Mouse (Mus musculus) kidney, postnatal 0 days (tissue): ENCODE measurements around the gene Aldh6a1. TPM values are rescaled to one million over a fixed set of nuclear protein-coding genes. Genes with fewer than 3 reads are reported as not detected.
A peak's percentile ranks its signal among the peaks of the same experiment; 100 is the strongest.

ENCODE experiments used
- ATAC-seq: fragments of 200-750 bp; cut with Nextera tagmentation; replicated peaks from 2 replicates; pipeline ENCODE4 v1.8.0; 2017; ENCODE audit warnings: low read depth, moderate number of reproducible peaks, moderate TSS enrichment, moderate library complexity; ENCODE audit not compliant: low FRiP score
- DNase-seq: peaks from one replicate; pipeline ENCODE4 v3.0.0-alpha.2; 2016; ENCODE audit warnings: low spot score
- H3K27ac ChIP-seq: fragments of 300-500 bp; sonication (generic); 2 replicates; pipeline ENCODE4 v1.5.1; 2014; ENCODE audit warnings: mild to moderate bottlenecking
- H3K27me3 ChIP-seq: fragments of 300-500 bp; sonication (generic); 2 replicates; pipeline ENCODE4 v1.6.1; 2014; ENCODE audit warnings: low read length, mixed read lengths; ENCODE audit not compliant: insufficient read depth
- H3K36me3 ChIP-seq: fragments of 300-500 bp; sonication (generic); 2 replicates; pipeline ENCODE4 v1.6.1; 2014; ENCODE audit warnings: low read length, mixed read lengths; ENCODE audit not compliant: insufficient read depth
- H3K4me1 ChIP-seq: fragments of 300-500 bp; sonication (generic); replicated peaks from 2 replicates; pipeline ENCODE4 v1.6.1; 2014; ENCODE audit warnings: antibody characterized with exemption, low read length, mixed read lengths; ENCODE audit not compliant: insufficient read depth
- H3K4me2 ChIP-seq: fragments of 300-500 bp; sonication (generic); 2 replicates; pipeline ENCODE4 v1.6.1; 2014; ENCODE audit warnings: mild to moderate bottlenecking, low read length, moderate library complexity, mixed read lengths
- H3K4me3 ChIP-seq: fragments of 300-500 bp; sonication (generic); replicated peaks from 2 replicates; pipeline ENCODE4 v1.5.1; 2014; ENCODE audit warnings: low read depth, low read length
- H3K9ac ChIP-seq: fragments of 300-500 bp; sonication (generic); 2 replicates; pipeline ENCODE4 v1.6.1; 2014; ENCODE audit warnings: low read depth, low read length
- H3K9me3 ChIP-seq: fragments of 300-500 bp; sonication (generic); replicated peaks from 2 replicates; pipeline ENCODE4 v1.6.1; 2016; ENCODE audit warnings: low read length, inconsistent platforms, mixed read lengths
- CTCF ChIP-seq: IDR thresholded peaks from 2 replicates; pipeline ENCODE4 v1.5.1; 2016; ENCODE audit warnings: antibody characterized with exemption, low read depth, mild to moderate bottlenecking, moderate library complexity
- WGBS: fragments of 180-500 bp; shearing (Covaris S2); extraction: QIAGEN DNeasy Blood & Tissue Kit; methylation state at CpG from one replicate; pipeline ENCODE4 v1.1.7; 2014; 5-methylcytosine and 5-hydroxymethylcytosine counted together
- polyA plus RNA-seq: library from polyadenylated mRNA; unstranded; fragments of >200 nt; fragmentation: Nextera tagmentation; extraction: Ambion mirVana; gene quantifications from 2 replicates; pipeline ENCODE4 v1.2.1, GENCODE M21; 2015

The Aldh6a1 gene
- polyA plus RNA-seq = 122 and 128 TPM in 2 replicates

DNA sequence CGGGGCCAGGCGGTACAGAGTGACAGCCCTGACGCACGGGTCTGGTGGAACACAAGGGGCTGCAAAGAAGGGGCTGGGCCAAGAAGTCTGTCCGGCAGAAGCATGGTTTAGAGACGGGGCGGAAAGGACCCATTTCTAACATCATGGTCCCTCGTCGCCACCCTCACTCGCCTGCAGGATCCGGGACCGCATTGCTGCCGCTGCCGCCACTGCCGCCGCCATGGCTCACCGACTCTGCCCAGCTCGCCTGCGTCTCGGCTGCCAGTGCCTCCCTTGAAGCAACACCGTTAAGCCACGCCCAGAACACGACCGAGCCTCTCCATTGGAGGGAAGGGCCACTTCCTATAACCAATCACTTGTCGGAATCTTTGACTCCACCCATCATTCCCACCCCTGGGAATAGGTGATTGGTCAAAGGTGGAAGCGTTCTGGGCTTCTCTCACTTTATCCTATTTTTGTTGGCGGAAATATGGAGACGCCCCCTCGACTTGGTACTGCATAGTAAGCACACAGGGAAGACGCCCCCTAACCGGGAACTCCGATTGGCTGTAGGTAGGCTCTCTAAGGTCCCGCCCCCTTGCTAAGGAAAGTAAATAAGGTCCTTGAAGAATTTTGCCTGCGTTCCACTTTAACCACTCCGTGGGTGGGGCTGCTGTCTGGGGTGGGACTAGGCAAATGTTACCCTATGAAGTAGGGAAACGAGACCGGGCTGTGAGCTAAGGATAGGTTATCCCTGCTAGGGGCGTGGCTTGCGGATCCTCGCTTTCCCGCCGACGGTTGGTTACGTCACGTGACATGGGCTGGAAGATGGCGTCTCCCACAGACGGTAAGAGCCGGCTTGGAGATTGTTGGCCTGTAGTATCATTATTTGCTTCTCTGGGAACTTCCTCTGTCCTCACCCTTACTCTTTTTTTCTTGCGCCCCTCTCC lies at the start of gene Aldh6a1, which contains the start of gene Lin52:
Aldh6a1 (minus strand) TSS at position 287 of the 929 bp plus-strand sequence.
Lin52 (plus strand) TSS at position 705 of the 929 bp plus-strand sequence.
- peak within 1 kb of the TSS; percentile 87 for H3K4me2 ChIP-seq
- ATAC-seq (peak; percentile 99), DNase-seq (peak; percentile 100)
- no peaks in the 10 kb centered on the region for H3K36me3 ChIP-seq
- H3K9me3 ChIP-seq = no peaks in the 10 kb centered on the region
- H3K27me3 ChIP-seq = no peaks in the 10 kb centered on the region
- peak within 1 kb of the TSS; percentile 96 for H3K27ac ChIP-seq
- H3K4me3 ChIP-seq = peak within 1 kb of the TSS; percentile 76
- no peak for TF ChIP-seq CTCF
- WGBS = under 1% methylated on average over 49 of the region's 49 CpGs
- 0 out of 2 replicates have a peak, but pooled peaks cover 3% of the 10 kb centered on the region for H3K4me1 ChIP-seq
- peak within 1 kb of the TSS; percentile 81 for H3K9ac ChIP-seq

DNA sequence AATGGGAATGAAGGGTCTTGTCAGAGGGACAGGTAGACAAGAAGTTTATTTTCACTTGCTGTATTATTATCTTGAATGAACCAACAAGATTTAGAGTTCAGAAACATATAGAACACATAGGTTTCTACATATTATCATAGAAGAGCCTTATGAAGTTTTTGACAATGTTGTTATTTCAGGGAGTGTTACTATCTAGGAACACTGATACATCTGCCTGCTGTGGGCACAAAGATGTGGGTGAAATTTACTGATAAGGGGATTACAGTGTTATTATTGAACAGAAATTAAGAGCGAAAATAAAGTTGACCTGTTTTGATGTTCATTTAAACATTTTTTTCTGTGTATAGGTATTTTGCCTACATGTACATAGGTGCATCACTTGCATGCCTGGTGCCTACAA lies 46.0 kb upstream of the Aldh6a1 start:
- Histone ChIP-seq H3K9me3 (no peaks in the 10 kb centered on the region), H3K4me3 (no peak overlapping the region), H3K36me3 (0 out of 2 replicates have a peak, but pooled peaks cover 3% of the 10 kb centered on the region), H3K4me1 (no peaks in the 10 kb centered on the region), H3K9ac (no peak overlapping the region), H3K27me3 (no peaks in the 10 kb centered on the region), H3K27ac (no peak overlapping the region), H3K4me2 (no peak overlapping the region)
- DNase-seq (no peak), ATAC-seq (no peak)
- 94% methylated on average over 1 of the region's 1 CpGs for WGBS
- no peak for TF ChIP-seq CTCF

DNA sequence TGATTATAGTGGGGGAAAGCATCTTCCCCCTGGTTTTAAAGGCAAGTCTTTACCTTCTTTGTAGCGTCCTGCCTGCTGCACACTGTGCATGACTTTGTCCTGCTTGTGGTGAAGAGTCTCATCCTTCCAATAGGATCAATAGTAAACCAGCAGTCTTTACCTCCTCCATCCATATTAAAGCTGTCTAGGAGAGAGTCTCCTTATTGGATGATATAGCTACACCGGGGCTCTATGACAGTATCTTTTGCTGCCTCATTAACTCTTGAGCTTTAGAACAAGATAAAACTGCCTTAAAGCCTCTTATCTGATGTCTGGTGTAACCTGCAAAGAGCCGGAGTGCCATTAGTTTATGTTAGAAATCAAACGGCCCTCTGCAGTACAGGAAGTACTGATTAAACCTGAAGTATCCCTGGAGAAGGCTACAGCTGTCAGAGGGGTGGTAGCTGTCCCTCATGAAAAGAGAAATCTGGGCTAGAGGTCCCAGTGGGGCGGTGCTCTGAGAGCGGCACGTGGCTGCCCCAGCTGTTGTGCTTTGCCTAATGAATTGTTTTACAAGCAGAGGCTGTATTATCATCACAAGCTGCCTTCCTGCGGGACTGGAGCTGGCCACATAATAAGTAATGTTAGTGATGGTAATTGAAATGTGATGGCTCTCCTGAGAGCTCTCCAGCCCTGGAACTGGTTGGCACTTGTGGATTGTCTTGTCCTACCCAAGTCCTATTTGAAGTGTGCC lies 36.7 kb upstream of the Aldh6a1 start:
- H3K4me3 ChIP-seq = no peak overlapping the region
- no peaks in the 10 kb centered on the region for H3K36me3 ChIP-seq
- no peak overlapping the region for H3K27ac ChIP-seq
- no peak overlapping the region for H3K4me2 ChIP-seq
- 16% methylated on average over 8 of the region's 8 CpGs for WGBS
- H3K4me1 ChIP-seq = no peaks in the 10 kb centered on the region
- peak; percentile 68 for DNase-seq
- H3K27me3 ChIP-seq = no peaks in the 10 kb centered on the region
- H3K9me3 ChIP-seq = no peaks in the 10 kb centered on the region
- ATAC-seq = no peak; the same call in 1 of the 2 replicates
- no peak overlapping the region for H3K9ac ChIP-seq
- no peak for TF ChIP-seq CTCF

DNA sequence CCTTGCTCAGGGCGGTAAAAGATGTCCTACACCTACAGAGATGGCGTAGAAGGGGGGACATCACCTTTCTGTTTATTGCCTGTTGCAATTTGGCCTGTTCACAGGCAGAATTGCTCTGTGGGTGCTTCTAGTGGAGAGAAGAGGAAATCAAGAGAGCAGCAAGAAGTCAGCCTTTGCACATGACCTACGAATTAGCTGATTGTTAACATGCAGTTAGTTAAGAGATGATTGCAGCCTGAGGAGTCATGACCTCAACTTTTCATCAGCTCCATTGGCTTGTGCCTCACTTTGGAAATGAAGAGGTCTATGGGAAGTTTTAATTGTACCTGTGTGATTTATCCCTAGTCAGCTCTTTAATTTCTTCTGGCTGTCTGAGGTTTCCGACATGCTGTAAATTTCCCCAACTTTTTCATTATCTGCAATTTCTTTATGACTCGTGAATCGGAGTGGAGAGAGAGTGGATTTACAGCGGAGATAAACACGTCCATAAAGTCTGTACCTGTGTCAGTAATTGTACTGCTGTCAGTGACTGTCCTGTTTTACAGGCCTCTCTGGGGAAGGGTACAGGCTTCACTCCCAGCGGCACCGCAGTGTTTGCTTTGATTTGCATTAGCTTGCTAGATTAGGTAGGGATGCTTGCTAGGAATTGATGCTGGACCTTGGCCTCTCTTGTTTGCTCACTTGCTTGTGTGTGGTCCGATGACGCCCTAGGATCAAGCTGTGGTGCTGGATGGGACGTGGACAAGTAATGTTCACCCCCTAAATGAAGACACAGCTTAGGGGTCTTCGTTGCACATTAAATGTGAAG lies 32.2 kb upstream of the Aldh6a1 start:
- no peak for TF ChIP-seq CTCF
- H3K4me1 ChIP-seq = no peaks in the 10 kb centered on the region
- 41% methylated on average over 14 of the region's 14 CpGs for WGBS
- H3K4me2 ChIP-seq = no peak overlapping the region
- no peak overlapping the region for H3K9ac ChIP-seq
- no peak overlapping the region for H3K4me3 ChIP-seq
- H3K27me3 ChIP-seq = no peaks in the 10 kb centered on the region
- ATAC-seq (no peak), DNase-seq (peak; percentile 59)
- no peaks in the 10 kb centered on the region for H3K9me3 ChIP-seq
- no peak overlapping the region for H3K27ac ChIP-seq
- H3K36me3 ChIP-seq = no peaks in the 10 kb centered on the region

DNA sequence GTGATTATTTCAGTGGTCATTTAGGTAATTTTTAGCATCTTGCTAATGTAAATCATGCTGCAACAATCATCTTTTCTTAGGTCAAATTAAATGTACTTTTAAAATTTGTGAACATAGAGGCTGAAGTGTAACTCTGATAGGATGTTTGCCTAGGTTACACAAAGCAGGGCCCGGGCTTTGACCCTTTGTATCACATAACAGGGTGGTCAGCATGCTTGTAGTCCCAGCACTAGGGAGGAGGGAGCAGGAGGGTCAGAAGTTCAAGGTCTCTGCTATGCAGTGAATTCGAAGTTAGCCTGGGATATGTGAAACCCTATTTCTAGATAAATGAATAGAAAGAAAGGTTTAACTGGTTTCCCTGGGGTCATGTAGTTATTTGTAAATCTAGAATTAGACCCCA lies 30.4 kb upstream of the Aldh6a1 start:
- Histone ChIP-seq H3K4me3 (no peak overlapping the region), H3K27me3 (no peaks in the 10 kb centered on the region), H3K4me1 (no peaks in the 10 kb centered on the region), H3K9ac (no peak overlapping the region), H3K36me3 (no peaks in the 10 kb centered on the region), H3K9me3 (no peaks in the 10 kb centered on the region), H3K27ac (no peak overlapping the region), H3K4me2 (no peak overlapping the region)
- TF ChIP-seq CTCF = no peak
- no peak for ATAC-seq
- WGBS = 29% methylated on average over 2 of the region's 2 CpGs
- no peak for DNase-seq
